Mouse (Mus musculus) liver, adult 2 months (tissue): Measurements from ENCODE around the gene Sost.

Experiments used
- CTCF ChIP-seq: fragments of 200-500 bp; IDR thresholded peaks from 2 replicates; pipeline ENCODE4 v1.5.1; 2011; ENCODE audit warnings: low read depth, low read length, control low read depth
- POLR2A ChIP-seq: fragments of 200-500 bp; IDR thresholded peaks from 2 replicates; pipeline ENCODE4 v1.6.1; 2011; ENCODE audit warnings: low read length, control low read depth; ENCODE audit not compliant: insufficient read depth; ENCODE audit errors: extremely low read depth

- TF ChIP-seq POLR2A (no peak), CTCF (no peak)
Measured at GRCm38 (mm10) chr11:101943055-101943454, 23.8 kb downstream of the Sost start.
